Mouse (Mus musculus) cerebellum, adult (tissue): ENCODE results near the gene Gm11114.

Experiments
- ATAC-seq: cut with Nextera tagmentation; 2 replicates; pipeline ENCODE4 v1.9.2; 2017; ENCODE audit warnings: mild to moderate bottlenecking, moderate library complexity, mixed read lengths; ENCODE audit not compliant: insufficient number of reproducible peaks, low FRiP score, low TSS enrichment

The Gm11114 gene

GRCm38 (mm10) chr9:85355559-85355958 is 43.0 kb downstream of the Gm11114 start:
- ATAC-seq = no peak

GRCm38 (mm10) chr9:85357154-85357860 is 44.7 kb downstream of the Gm11114 start:
- no peak for ATAC-seq
